Mouse (Mus musculus): ENCODE results near the gene Nrn1l.

Nrn1l gene

GRCm38 (mm10) chr8:105889756-105890465 lies 3.5 kb upstream of the Nrn1l start:
- in situ Hi-C loops (cut with MboI, MseI) = loop anchor here (10.0 kb wide), 1 partner anchor 45 kb away; the partner anchor contains the start of genes Ctrl and Psmb10

DNA sequence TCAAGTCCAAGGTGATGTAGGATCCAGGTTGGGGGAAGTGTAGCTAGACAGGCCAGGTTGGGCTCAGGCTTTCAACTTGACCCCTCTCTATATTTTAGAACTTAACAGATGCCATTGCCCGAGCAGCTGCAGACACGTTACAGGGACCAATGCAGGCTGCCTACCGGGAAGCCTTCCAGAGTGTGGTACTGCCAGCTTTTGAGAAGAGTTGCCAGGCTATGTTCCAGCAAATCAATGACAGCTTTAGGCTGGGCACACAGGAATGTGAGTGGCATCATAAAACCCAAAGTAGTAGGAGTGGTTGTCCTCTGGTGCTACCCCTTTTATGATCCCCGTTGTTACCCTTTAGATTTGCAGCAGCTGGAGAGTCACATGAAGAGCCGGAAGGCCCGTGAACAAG lies 2.5 kb upstream of the Nrn1l start:
- in situ Hi-C loops (cut with MboI, MseI) = no loop called here

DNA sequence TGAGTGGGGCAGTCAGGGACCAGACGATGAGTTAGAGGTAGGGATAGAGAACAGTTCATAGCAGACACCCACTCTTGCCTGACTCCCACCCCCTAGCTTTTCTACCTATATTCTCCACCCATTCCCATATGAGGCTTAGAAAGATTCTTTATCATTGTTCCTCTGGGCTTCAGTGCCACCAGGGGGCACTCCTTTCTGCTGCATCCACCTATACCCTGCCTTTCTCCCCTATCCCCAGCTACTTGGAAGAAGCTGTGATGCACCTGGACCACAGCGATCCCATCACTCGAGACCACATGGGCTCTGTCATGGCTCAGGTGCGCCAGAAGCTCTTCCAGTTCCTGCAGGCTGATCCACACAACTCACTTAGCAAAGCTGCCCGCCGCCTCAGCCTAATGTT lies 935 bp upstream of the Nrn1l start:
- in situ Hi-C loops (cut with MboI, MseI) = no loop called here

DNA sequence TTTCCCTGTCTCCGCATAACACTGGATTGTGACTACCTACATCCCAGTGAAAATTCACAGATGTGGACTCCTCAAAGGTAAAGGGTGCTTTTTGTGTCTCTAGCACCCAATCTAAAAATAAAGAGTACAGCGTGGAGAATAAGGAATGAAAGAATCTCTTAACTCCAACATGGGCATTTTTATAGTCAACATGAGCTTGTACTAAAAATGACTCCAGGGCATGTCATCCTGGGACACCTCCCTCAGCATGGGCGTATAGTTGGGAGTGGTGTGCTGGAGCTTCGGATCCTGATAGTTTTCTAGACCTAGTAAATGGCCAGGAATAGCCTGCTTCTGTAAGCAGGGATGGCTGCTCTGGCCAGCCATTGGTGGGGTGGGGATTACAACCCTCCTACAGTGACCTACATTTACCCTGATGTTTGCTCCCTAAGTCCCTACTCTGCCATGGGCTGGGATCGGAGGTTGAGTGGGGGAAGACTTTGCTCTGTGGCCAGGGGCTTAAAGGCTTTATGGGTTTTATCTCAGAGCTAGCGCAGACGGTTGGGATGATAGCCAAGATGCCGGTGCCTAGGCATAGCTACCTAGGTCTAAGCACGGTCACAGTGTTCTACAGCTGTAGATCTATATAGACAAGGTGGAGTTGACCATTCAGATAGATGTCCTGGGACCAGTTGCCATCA lies 4.6 kb downstream of the Nrn1l start:
- in situ Hi-C loops (cut with MboI, MseI) = no loop called here

GRCm38 (mm10) chr8:105900180-105900940 lies 7.0 kb downstream of the Nrn1l start, which contains the start of gene Pskh1:
Pskh1 (plus strand) TSS chr8:105900441.
- in situ Hi-C loops (cut with MboI, MseI) = no loop called here

- in situ Hi-C loops (cut with MboI, MseI) = no loop called here
Observed at GRCm38 (mm10) chr8:105900941-105901616, 7.7 kb downstream of the Nrn1l start.

GRCm38 (mm10) chr8:105919390-105919789 lies 26.0 kb downstream of the Nrn1l start:
- in situ Hi-C loops (cut with MboI, MseI) = no loop called here

DNA sequence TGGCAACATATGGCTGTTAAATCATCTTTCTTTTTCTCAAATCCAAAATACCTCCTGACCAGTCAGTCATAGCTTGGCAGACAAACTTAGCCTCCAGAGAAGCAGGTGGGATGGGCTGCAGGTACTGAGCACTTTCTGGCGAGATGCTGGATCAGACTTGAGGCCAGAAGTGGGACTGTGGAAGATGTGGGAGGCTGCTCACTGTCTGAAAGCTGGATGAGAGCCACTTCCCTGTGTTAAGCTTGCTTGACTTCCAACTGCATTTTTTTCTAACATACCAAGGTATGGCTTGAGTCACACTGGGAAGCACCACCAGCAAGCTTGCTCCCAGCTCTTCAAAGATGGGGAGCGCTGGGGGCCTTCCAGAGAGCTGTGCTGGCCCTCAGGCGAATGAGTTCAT lies 31.8 kb downstream of the Nrn1l start:
- in situ Hi-C loops (cut with MboI, MseI) = loop anchor here (5.0 to 10.0 kb wide), 2 partner anchors 213 to 1460 kb away; no protein-coding TSS in a partner anchor

DNA sequence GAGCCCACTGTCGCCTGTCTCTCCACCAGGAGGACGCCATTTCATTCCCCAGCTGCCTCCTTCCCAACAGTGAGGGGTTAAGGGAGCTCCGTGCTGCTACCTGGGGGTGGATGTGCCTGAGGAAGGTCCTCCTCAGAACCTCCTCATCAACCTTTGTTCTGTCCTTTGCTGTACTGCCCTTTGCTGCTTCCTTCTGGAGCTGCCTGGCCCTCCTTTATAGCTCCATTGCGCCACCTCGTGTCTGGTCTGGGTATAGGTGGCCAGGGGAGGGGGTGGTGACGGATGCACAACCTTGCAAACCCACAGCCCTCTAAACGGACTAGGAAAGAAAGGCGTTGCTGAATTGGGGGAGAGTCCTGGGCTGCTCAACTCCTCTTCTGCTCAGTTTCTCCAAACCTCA lies 37.2 kb downstream of the Nrn1l start:
- in situ Hi-C loops (cut with MboI, MseI) = loop anchor here (10.0 kb wide), 1 partner anchor 46 kb away; the partner anchor contains the start of gene Edc4

DNA sequence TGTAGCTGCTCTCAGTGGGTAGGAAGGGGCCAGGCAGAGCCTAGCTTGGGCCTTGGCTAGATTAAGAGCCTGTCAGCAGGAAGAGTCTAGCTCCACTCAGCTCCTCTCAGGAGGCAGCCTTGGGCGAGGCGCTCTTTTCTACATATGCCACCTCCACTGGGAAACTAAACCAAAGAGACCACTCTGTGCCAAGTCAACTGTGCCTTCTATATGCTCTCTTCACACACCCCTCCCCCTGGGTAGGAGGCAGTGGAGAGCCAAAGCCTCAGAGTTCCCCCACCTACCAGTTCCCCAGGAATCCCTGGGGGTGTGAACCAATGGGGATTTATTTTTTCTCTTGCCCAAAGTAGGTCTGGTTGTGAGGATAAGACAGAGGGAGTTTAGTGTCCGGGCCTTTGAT lies 37.9 kb downstream of the Nrn1l start:
- in situ Hi-C loops (cut with MboI, MseI) = loop anchor here (10.0 kb wide), 1 partner anchor 46 kb away; the partner anchor contains the start of gene Edc4

DNA sequence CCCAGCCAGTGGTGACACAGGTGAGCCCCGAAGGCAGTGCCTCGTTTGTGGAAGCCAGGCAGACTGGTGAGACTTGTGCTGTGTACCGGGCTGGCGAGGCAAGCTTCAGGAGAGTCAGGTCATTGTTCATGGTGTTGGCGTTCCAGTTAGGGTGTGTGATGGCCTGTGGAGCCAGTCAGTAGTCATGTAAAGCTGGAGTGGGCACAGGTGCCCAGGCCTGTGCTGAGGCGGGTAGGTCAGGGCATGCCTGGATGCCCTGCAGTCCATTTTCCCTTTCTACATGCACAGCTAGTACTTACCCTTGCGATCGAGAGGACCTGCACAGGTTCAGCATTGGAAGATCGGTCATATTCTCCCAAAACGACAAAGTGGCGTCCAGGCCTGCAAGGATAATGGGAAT lies 39.2 kb downstream of the Nrn1l start:
- in situ Hi-C loops (cut with MboI, MseI) = loop anchor here (10.0 kb wide), 1 partner anchor 48 kb away; the partner anchor contains the start of gene Edc4

DNA sequence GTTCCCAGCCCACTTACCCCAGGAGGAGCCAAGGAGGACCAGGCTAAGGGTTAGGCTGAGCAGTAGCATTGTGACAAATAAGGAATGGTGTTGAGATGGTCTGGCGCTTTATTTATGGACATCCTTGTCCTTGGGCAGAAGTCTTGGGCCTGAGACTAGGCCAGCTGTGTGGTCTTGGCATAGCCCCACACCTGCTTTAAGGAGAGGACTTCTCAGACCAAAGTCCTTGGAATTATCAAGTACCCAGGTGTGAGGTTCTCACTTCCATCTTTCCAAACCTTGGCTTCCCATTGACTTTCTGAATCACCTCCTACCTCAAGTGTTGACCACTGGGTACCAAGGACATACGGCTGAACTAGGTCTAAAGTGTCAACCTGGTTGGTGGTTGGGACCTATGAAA lies 40.4 kb downstream of the Nrn1l start, which contains the start of gene Ctrl:
TSS of gene Ctrl (minus strand) at position 101 of the 400 bp plus-strand sequence.
- in situ Hi-C loops (cut with MboI, MseI) = loop anchor here (10.0 kb wide), 1 partner anchor 49 kb away; the partner anchor contains the start of gene Edc4

DNA sequence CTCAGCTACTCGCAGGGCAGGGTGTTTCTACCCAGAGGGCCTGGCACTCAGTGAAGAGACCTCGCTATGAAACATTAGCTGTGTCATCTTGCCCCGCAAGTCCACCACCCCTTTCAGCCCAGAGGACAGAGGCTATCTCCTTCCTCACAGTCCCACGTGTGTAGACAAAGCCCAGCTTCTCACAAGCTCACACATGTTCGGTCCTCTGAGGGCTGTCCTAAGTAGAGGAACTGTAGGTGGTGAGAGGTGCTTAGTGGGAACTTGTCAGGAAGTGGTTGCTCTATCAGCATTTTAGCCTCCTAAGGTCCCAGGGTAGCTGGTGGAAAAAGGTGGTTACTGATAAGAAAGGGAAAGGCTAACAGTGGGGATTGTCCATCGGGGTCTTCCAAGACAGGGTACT lies 41.7 kb downstream of the Nrn1l start:
- in situ Hi-C loops (cut with MboI, MseI) = loop anchor here (10.0 kb wide), 1 partner anchor 50 kb away; the partner anchor contains the start of gene Edc4

- in situ Hi-C loops (cut with MboI, MseI) = loop anchor here (10.0 kb wide), 1 partner anchor 51 kb away; the partner anchor contains the start of gene Edc4
Observed at GRCm38 (mm10) chr8:105935863-105936603, 42.7 kb downstream of the Nrn1l start.

DNA sequence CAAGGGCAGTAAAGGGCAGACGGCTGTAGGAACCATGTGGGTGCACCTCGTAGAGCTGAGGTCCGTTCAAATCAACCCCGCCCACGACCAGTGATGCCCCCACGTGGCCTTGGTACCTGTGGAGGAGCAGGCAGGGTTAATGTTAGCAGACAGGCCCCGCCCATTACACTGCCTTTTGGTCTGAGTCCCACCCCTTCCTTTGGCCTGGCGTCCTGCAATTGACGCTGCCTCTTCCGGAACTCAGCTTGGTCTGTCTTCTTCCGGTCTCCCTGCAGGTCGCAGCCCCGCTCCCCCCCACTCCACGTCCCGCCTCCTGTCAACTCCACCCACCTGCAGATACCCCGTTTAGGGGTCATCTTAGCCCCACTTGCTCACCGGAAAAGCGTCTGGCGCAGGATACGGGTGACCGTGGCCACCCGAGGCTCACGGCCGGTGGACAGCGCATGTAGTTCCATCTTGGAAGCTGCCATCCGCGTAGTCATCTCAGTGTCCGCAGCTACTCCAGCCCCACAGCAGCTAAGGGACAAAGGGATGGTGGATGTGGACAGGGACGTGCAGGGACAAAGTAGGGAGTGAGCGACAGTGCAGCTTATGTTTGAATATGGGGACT lies 43.6 kb downstream of the Nrn1l start:
- in situ Hi-C loops (cut with MboI, MseI) = loop anchor here (10.0 kb wide), 1 partner anchor 52 kb away; the partner anchor contains the start of gene Edc4

GRCm38 (mm10) chr8:105937496-105938305 lies 44.3 kb downstream of the Nrn1l start:
- in situ Hi-C loops (cut with MboI, MseI) = loop anchor here (10.0 kb wide), 1 partner anchor 53 kb away; the partner anchor contains the start of gene Edc4

- in situ Hi-C loops (cut with MboI, MseI) = loop anchor here (10.0 kb wide), 1 partner anchor 53 kb away; the partner anchor contains the start of gene Edc4
Observed at GRCm38 (mm10) chr8:105938306-105938669, 44.9 kb downstream of the Nrn1l start, which contains the start of gene Psmb10. Psmb10 (minus strand) TSS chr8:105938444.

GRCm38 (mm10) chr8:105942026-105942425 lies 48.7 kb downstream of the Nrn1l start:
- in situ Hi-C loops (cut with MboI, MseI) = no loop called here

GRCm38 (mm10) chr8:105942542-105942941 lies 49.2 kb downstream of the Nrn1l start:
- in situ Hi-C loops (cut with MboI, MseI) = no loop called here
